Mouse (Mus musculus): ENCODE measurements at regions not wholly inside any gene's neighbourhood (a gene's known extent, or its start where the extent isn't known, plus 50 kb on each side); places are given as distances from the start of the nearest gene placed in this dataset.

DNA sequence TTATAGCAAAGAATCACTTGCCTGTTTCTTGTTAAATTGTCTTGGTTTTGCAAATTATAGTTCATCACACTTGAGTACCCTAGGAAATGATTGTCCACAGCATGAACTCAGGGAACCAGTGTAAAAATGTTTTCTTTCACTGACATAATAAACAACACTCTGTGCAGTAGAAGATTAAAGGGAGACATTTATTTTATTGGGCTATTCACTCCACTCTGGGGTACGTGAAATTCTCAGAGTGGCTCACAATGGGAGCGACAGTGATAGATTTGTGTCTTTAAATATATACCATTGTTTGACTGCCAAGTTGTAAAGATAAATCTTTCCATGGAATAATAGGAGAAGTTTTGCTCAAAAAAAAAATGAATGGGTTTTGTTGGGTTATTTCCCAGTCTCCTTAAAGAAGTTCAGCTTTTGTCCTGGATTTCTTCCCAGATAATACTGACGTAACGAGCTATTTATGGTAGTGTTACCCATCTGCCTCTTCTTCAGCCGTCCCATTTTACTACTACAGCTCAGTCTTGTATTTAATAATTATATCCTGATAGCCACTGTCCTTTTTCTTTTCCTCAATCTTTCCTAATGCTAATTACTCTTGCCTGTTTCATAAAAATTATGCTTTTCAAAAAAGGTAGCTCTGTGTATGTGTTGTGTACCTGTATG, 1911.3 kb downstream of the Cntnap5b start:
- Histone ChIP-seq H3K4me2 (replicated peaks; ENCODE audit: low read depth, low read length) (no peak overlapping the region), H3K4me1 (ENCODE audit: insufficient read depth, low read depth, low read length) (no peaks in the 10 kb centered on the region), H3K27ac (ENCODE audit: low read length) (no peak overlapping the region), H3K27me3 (replicated peaks; ENCODE audit: insufficient read depth, low read length) (no peaks in the 10 kb centered on the region), H3K9ac (replicated peaks; ENCODE audit: low read depth) (no peak overlapping the region), H3K4me3 (ENCODE audit: low read depth, low read length) (no peak overlapping the region), H3K9me3 (ENCODE audit: low read length) (no peaks in the 10 kb centered on the region), H3K36me3 (ENCODE audit: insufficient read depth, low read length) (no peaks in the 10 kb centered on the region)
- WGBS = 56% methylated on average over 5 of the region's 5 CpGs
- ATAC-seq (no peak), DNase-seq (ENCODE audit: low spot score) (no peak)
- TF ChIP-seq CTCF (IDR thresholded peaks at IDR 0.05) = no peak
- TF ChIP-seq EP300 (IDR thresholded peaks at IDR 0.05) = no peak

GRCm38 (mm10) chr1:101684983-101685382, 1912.4 kb downstream of the Cntnap5b start:
- H3K9ac ChIP-seq (replicated peaks; ENCODE audit: low read depth) = no peak overlapping the region
- H3K27ac ChIP-seq (ENCODE audit: low read length) = no peak overlapping the region
- H3K9me3 ChIP-seq (ENCODE audit: low read length) = no peaks in the 10 kb centered on the region
- H3K4me3 ChIP-seq (ENCODE audit: low read depth, low read length) = no peak overlapping the region
- no peak for ATAC-seq
- H3K36me3 ChIP-seq (ENCODE audit: insufficient read depth, low read length) = no peaks in the 10 kb centered on the region
- no peaks in the 10 kb centered on the region for H3K27me3 ChIP-seq (replicated peaks; ENCODE audit: insufficient read depth, low read length)
- no peak overlapping the region for H3K4me2 ChIP-seq (replicated peaks; ENCODE audit: low read depth, low read length)
- TF ChIP-seq CTCF (IDR thresholded peaks at IDR 0.05) = no peak
- TF ChIP-seq EP300 (IDR thresholded peaks at IDR 0.05) = no peak
- no peaks in the 10 kb centered on the region for H3K4me1 ChIP-seq (ENCODE audit: insufficient read depth, low read depth, low read length)
- DNase-seq (ENCODE audit: low spot score) = no peak
